Mouse (Mus musculus): ENCODE measurements around the gene Spg7.
A peak's percentile ranks its signal among the peaks of the same experiment; 100 is the strongest.

GRCm38 (mm10) chr8:123065214-123066100 lies 2.7 kb downstream of the Spg7 start:
- TF ChIP-seq POLR2A (IDR thresholded peaks at IDR 0.05; ENCODE audit: control insufficient read depth, extremely low read depth, insufficient read depth, low read length, poor library complexity) (peak; percentile 94), CTCF (IDR thresholded peaks at IDR 0.05; ENCODE audit: borderline replicate concordance, control insufficient read depth, extremely low read depth, insufficient read depth, low read length, poor library complexity) (peak; percentile 73; the same call in 1 of the 2 replicates)
